Mouse (Mus musculus): ENCODE results near the gene Mtfmt.

- no peak for TF ChIP-seq EP300 (IDR thresholded peaks at IDR 0.05; ENCODE audit: low read depth)
- no peak for TF ChIP-seq CTCF (IDR thresholded peaks at IDR 0.05; ENCODE audit: low read depth)
Observed at GRCm38 (mm10) chr9:65417738-65418137, 17.8 kb upstream of the Mtfmt start.

Data from liver, embryonic 14.5 days (tissue).